Mouse (Mus musculus) right cerebral cortex, postnatal 4 days (tissue): Measurements from ENCODE around the gene Zfp558.
A peak's percentile ranks its signal among the peaks of the same experiment; 100 is the strongest.
"Not testable (repeated sequence)": the region's sequence is repeated elsewhere in the genome, so short reads cannot be mapped to it uniquely, and the experiment has no call there.

Source experiments
- DNase-seq: peaks from one replicate; pipeline ENCODE4 v3.0.0-alpha.2; 2022

Zfp558 gene

GRCm38 (mm10) chr9:18478168-18478567 lies at the start of gene Zfp558, which contains the start of gene Mbd3l1:
TSS of gene Zfp558 (minus strand) at chr9:18478268.
TSS of gene Mbd3l1 (plus strand) at chr9:18478359.
- DNase-seq: no peak

DNA sequence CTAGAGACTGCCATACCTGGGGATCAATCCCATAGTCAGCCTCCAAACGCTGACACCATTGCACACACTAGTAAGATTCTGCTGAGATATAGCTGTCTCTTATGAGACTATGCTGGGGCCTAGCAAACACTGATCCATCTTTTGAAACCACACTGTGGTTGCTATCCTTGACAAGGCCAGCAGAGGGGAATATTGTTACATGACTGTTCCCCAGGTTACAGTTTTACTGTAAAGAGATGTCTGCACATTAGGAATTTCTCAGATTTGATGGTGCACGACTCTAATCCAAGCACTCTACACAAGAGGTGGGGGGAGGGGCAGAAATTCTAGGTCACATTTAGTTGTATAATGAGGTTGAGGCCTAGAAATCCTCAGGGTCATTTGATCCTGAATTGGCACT lies 30.0 kb upstream of the Zfp558 start:
- peak; percentile 1 for DNase-seq

DNA sequence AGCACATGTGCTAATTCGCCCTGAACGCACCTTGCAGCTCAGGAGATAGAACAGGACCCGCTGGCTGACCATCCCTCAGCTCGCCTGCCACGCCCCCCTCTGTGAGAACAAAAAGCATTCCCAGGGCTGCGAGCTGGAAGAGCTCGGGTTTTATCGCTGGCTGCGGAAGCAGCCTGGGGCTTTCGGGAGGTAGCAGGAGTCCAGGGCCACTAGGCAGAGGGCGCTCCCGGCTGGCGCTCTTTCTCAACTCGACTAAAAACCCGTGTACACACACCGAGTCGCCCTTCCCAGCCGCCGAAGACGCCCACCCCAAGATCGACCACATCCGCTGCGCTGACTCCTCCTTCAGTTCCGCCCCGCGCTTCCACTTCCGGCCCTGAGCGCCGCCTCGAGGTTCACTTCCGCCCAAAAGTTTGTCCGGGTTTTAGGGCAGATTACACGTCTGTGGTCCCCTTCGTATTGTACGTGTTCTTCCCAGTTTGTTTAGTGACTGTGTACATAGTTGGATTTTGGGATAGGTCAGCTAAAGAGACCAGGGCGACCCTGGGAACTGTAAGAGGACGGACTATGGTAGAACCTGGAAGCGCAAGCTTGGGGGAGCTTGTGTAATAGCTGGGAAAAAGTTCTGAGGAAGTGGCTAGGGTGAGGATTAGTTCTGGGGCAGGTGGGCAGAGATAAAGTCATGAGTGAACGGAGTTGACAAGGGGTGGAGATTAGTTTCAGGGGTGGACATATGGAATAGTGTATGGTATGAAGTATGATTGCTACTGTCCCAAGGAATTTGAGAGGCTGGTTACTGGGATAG lies 4.5 kb downstream of the Zfp558 start:
- peak; percentile 78 for DNase-seq

DNA sequence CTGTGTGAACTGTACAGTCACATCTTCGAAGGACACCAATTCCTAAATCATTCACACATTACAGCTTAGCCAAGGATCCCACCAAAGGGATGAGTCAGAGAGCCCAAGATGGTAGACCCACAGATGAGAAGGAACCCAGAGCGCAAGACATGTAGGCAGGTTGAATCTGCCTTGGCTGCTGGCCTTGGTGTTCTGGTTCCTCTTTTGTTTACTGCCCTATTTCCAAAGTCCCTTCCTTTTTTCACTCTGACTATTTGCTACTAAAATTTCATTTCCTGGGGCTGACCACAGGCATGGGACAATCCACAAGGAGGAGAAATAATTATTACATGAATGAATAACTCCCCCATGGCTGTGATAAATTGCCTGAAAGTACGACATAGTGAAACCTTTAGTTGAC lies 10.1 kb downstream of the Zfp558 start:
- no peak for DNase-seq

GRCm38 (mm10) chr9:18467350-18467749 lies 10.7 kb downstream of the Zfp558 start:
- DNase-seq: no peak

GRCm38 (mm10) chr9:18456520-18456919 lies 21.5 kb downstream of the Zfp558 start:
- no peak for DNase-seq

DNA sequence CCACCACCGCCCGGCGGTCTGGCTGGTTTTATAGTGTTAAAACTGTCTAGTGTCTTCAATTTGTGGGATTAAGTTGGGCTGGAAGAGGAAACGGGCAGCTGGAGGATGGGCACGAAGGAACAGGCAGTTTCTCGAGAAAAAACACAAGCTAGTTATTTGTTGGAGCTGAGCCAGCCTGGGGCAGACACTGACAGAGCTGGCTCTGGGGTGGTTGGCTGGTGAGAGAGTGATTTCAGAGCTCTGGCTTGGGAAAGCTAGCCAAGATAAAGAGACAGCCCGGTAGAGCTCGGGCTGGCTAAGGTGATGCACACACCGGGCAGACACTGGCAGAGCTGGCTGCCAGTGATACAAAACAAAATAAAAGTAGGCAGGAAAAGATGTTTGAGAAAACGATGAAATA lies 46.4 kb downstream of the Zfp558 start:
- DNase-seq: peak; percentile 5

GRCm38 (mm10) chr9:18430354-18430753 lies 47.7 kb downstream of the Zfp558 start, which contains the start of gene Mbd3l2:
TSS of gene Mbd3l2 (plus strand) at chr9:18430654.
- no peak for DNase-seq

GRCm38 (mm10) chr9:18412371-18412770 lies 65.7 kb downstream of the Zfp558 start:
- DNase-seq: not testable (repeated sequence)
